Mouse (Mus musculus) CH12.LX (cell line): ENCODE results near the gene Ifi206.

Experiments used
- CHD2 ChIP-seq: IDR thresholded peaks from 2 replicates; pipeline ENCODE4 v1.6.1; 2011; ENCODE audit warnings: low read length, improper control_type of control experiment
- CTCF ChIP-seq, 2 experiments: IDR thresholded peaks in 1 of 2; conservative IDR thresholded peaks in 1 of 2; 2 replicates each; pipeline ENCODE4 v1.5.1; 2011 to 2012; ENCODE audit warnings: low read depth in 2 of 2, low read length in 2 of 2, improper control_type of control experiment in 1 of 2, inconsistent platforms in 1 of 2, mild to moderate bottlenecking in 1 of 2, moderate library complexity in 1 of 2
- HCFC1 ChIP-seq: IDR thresholded peaks from 2 replicates; pipeline ENCODE4 v1.6.1; 2012; ENCODE audit warnings: low read depth, mild to moderate bottlenecking, inconsistent platforms, low read length, improper control_type of control experiment
- JUND ChIP-seq: conservative IDR thresholded peaks from 2 replicates; pipeline ENCODE4 v1.6.1; 2011; ENCODE audit warnings: low read depth, low read length, improper control_type of control experiment
- MAX ChIP-seq: IDR thresholded peaks from 2 replicates; pipeline ENCODE4 v1.6.1; 2011; ENCODE audit warnings: low read length, improper control_type of control experiment
- NELFE ChIP-seq: IDR thresholded peaks from 2 replicates; pipeline ENCODE4 v1.6.1; 2011; ENCODE audit warnings: low read depth, low read length, improper control_type of control experiment
- POLR2A ChIP-seq: IDR thresholded peaks from 2 replicates; pipeline ENCODE4 v1.6.1; 2011; ENCODE audit warnings: low read depth, mild to moderate bottlenecking, improper control_type of control experiment, low read length
- POLR2AphosphoS2 ChIP-seq: IDR thresholded peaks from 2 replicates; pipeline ENCODE4 v1.6.1; 2011; ENCODE audit warnings: low read depth, low read length, improper control_type of control experiment
- TBP ChIP-seq: conservative IDR thresholded peaks from 2 replicates; pipeline ENCODE4 v1.6.1; 2011; ENCODE audit warnings: low read depth, low read length, improper control_type of control experiment
- TCF12 ChIP-seq: IDR thresholded peaks from 2 replicates; pipeline ENCODE4 v1.6.1; 2014; ENCODE audit warnings: low read depth, mild to moderate bottlenecking, inconsistent platforms, low read length, improper control_type of control experiment
- ZKSCAN1 ChIP-seq: IDR thresholded peaks from 2 replicates; pipeline ENCODE4 v1.6.1; 2012; ENCODE audit warnings: low read depth, inconsistent platforms, low read length, improper control_type of control experiment, borderline replicate concordance
- ZNF384 ChIP-seq: IDR thresholded peaks from 2 replicates; pipeline ENCODE4 v1.6.1; 2012; ENCODE audit warnings: low read depth, low read length, improper control_type of control experiment, inconsistent platforms

DNA sequence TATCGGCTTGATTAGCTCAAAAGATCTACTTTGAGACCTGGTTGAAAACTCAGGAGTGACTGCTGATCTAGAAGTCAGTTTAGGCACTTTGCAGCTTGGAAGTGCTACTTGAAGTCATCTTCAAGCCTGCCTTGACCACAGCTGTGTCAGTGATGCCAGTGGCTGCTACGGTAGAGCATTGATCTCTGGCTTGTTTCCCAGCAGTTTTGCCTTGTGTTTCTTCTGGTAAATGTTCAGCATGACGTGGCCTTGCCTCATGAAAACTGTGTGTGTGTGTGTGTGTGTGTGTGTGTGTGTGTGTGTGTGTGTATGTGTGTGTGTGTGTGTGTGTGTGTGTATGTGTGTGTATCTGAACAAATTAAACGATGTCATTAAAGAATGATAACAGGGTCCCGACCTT is 34.1 kb downstream of the Ifi206 start:
- TF ChIP-seq ZNF384, result no peak
- TF ChIP-seq CTCF (conservative IDR thresholded peaks at IDR 0.05 in 1 of 2, IDR thresholded peaks at IDR 0.05 in 1 of 2; ENCODE audit: low read depth in 2 of 2, low read length in 2 of 2), result no peak
- no peak for TF ChIP-seq POLR2AphosphoS2
- no peak for TF ChIP-seq POLR2A
- no peak for TF ChIP-seq TBP
- no peak for TF ChIP-seq CHD2
- TF ChIP-seq MAX, result no peak
- TF ChIP-seq JUND, result no peak
- no peak for TF ChIP-seq NELFE
- no peak for TF ChIP-seq HCFC1
- no peak for TF ChIP-seq TCF12
- no peak for TF ChIP-seq ZKSCAN1
